Mouse (Mus musculus) C2C12 (cell line): ENCODE measurements around the gene B230118H07Rik. TPM values are rescaled to one million over a fixed set of nuclear protein-coding genes. Genes with fewer than 3 reads are reported as not detected.

Experiments
- H3K27me3 ChIP-seq: one replicate; pipeline ENCODE4 v1.6.1; 2011; ENCODE audit not compliant: control insufficient read depth, insufficient read depth, insufficient read length
- H3K36me3 ChIP-seq: one replicate; pipeline ENCODE4 v1.6.1; 2011; ENCODE audit not compliant: control insufficient read depth, insufficient read depth
- H3K4me3 ChIP-seq: one replicate; pipeline ENCODE4 v1.5.1; 2011; ENCODE audit warnings: mild to moderate bottlenecking, control low read depth; ENCODE audit not compliant: poor library complexity, insufficient read depth, severe bottlenecking
- H3K79me2 ChIP-seq: one replicate; pipeline ENCODE4 v1.6.1; 2011; ENCODE audit not compliant: control insufficient read depth, insufficient read depth
- H3K79me3 ChIP-seq: one replicate; pipeline ENCODE4 v1.6.1; 2011; ENCODE audit warnings: low read depth, control low read depth
- H3ac ChIP-seq: one replicate; pipeline ENCODE3; 2011; ENCODE audit warnings: low read depth; ENCODE audit not compliant: control insufficient read depth, insufficient read length
- CEBPB ChIP-seq: IDR thresholded peaks from one replicate; pipeline ENCODE4 v1.6.1; 2011; ENCODE audit warnings: low read depth, mild to moderate bottlenecking, control low read depth, moderate library complexity
- CTCF ChIP-seq: IDR thresholded peaks from one replicate; pipeline ENCODE4 v1.5.1; 2011; ENCODE audit not compliant: control insufficient read depth, insufficient read depth, insufficient read length
- FOSL1 ChIP-seq: IDR thresholded peaks from one replicate; pipeline ENCODE4 v1.8.0; 2011; ENCODE audit warnings: mild to moderate bottlenecking, low read length; ENCODE audit not compliant: poor library complexity, insufficient read depth, severe bottlenecking
- MAX ChIP-seq: IDR thresholded peaks from one replicate; pipeline ENCODE4 v1.6.1; 2011; ENCODE audit warnings: mild to moderate bottlenecking, control low read depth
- MYOD1 ChIP-seq: IDR thresholded peaks from one replicate; pipeline ENCODE4 v1.6.1; 2011; ENCODE audit warnings: low read depth; ENCODE audit not compliant: control insufficient read depth, insufficient read length
- MYOG ChIP-seq: IDR thresholded peaks from one replicate; pipeline ENCODE4 v1.6.1; 2011; ENCODE audit not compliant: control insufficient read depth, insufficient read length; ENCODE audit errors: extremely low read depth
- USF1 ChIP-seq: IDR thresholded peaks from one replicate; pipeline ENCODE4 v1.6.1; 2011; ENCODE audit warnings: low read depth, mild to moderate bottlenecking, control low read depth, moderate library complexity
- polyA plus RNA-seq: library from polyadenylated mRNA; unstranded; fragments of >200 nt; fragmentation: generic; extraction: Trizol; gene quantifications from one replicate; pipeline ENCODE4 v1.2.1, GENCODE M21; 2012; ENCODE audit warnings: missing spikeins

The B230118H07Rik gene
- polyA plus RNA-seq, 1 experiment, result 13.6 TPM

- no peaks in the 10 kb centered on the region for H3K27me3 ChIP-seq
- peaks cover 42% of the 10 kb centered on the region for H3K79me2 ChIP-seq
- H3ac ChIP-seq, result no peak overlapping the region
- H3K79me3 ChIP-seq, result peaks cover 19% of the 10 kb centered on the region
- TF ChIP-seq CTCF (no peak), USF1 (no peak), FOSL1 (no peak), MYOG (no peak), MYOD1 (no peak), MAX (no peak), CEBPB (no peak)
- H3K36me3 ChIP-seq, result peaks cover 46% of the 10 kb centered on the region
- no peak overlapping the region for H3K4me3 ChIP-seq
These were observed 35.1 kb upstream of the B230118H07Rik start for GRCm38 (mm10) chr2:101684421-101684820.

GRCm38 (mm10) chr2:101679164-101679784 lies 29.9 kb upstream of the B230118H07Rik start:
- H3K4me3 ChIP-seq, result peak overlapping the region; percentile 95
- H3K36me3 ChIP-seq, result peaks cover 13% of the 10 kb centered on the region
- TF ChIP-seq USF1 (peak; percentile 47), MYOD1 (no peak)
- H3ac ChIP-seq, result peak overlapping the region; percentile 63
- peaks cover 54% of the 10 kb centered on the region for H3K79me2 ChIP-seq
- H3K27me3 ChIP-seq, result peaks cover 13% of the 10 kb centered on the region
- H3K79me3 ChIP-seq, result peaks cover 28% of the 10 kb centered on the region

- H3K27me3 ChIP-seq, result peaks cover 19% of the 10 kb centered on the region
- H3K79me2 ChIP-seq, result peaks cover 52% of the 10 kb centered on the region
- peak within 1 kb of the TSS; percentile 93 for H3ac ChIP-seq
- TF ChIP-seq CTCF (peak; percentile 90), MYOD1 (no peak)
- H3K36me3 ChIP-seq, result peaks cover 4% of the 10 kb centered on the region
- H3K4me3 ChIP-seq, result peak within 1 kb of the TSS; percentile 95
- peaks cover 28% of the 10 kb centered on the region for H3K79me3 ChIP-seq
These were observed 29.1 kb upstream of the B230118H07Rik start, which contains the start of gene Traf6 for GRCm38 (mm10) chr2:101678236-101679021. Traf6 (plus strand) TSS chr2:101678429.

GRCm38 (mm10) chr2:101673547-101673946 lies 24.2 kb upstream of the B230118H07Rik start:
- Histone ChIP-seq H3K79me2 (peaks cover 4% of the 10 kb centered on the region), H3K36me3 (no peaks in the 10 kb centered on the region), H3K4me3 (no peak overlapping the region), H3K79me3 (peaks cover under 1% of the 10 kb centered on the region), H3K27me3 (peaks cover 30% of the 10 kb centered on the region), H3ac (no peak overlapping the region)
- TF ChIP-seq FOSL1 (no peak), MYOD1 (no peak), CTCF (no peak), CEBPB (no peak), MYOG (no peak), MAX (no peak), USF1 (no peak)

- Histone ChIP-seq H3ac (no peak overlapping the region), H3K27me3 (peaks cover 18% of the 10 kb centered on the region), H3K4me3 (no peak overlapping the region), H3K79me2 (no peaks in the 10 kb centered on the region), H3K36me3 (no peaks in the 10 kb centered on the region), H3K79me3 (no peaks in the 10 kb centered on the region)
- TF ChIP-seq MAX, result no peak
- no peak for TF ChIP-seq MYOD1
- TF ChIP-seq USF1, result no peak
- no peak for TF ChIP-seq FOSL1
These were observed 19.4 kb upstream of the B230118H07Rik start for GRCm38 (mm10) chr2:101668751-101669150.

GRCm38 (mm10) chr2:101665703-101666092 lies 16.4 kb upstream of the B230118H07Rik start:
- no peaks in the 10 kb centered on the region for H3K79me2 ChIP-seq
- no peak overlapping the region for H3ac ChIP-seq
- no peak overlapping the region for H3K4me3 ChIP-seq
- H3K79me3 ChIP-seq, result no peaks in the 10 kb centered on the region
- TF ChIP-seq FOSL1, result no peak
- TF ChIP-seq CTCF, result no peak
- TF ChIP-seq MYOG, result no peak
- no peak for TF ChIP-seq CEBPB
- TF ChIP-seq MAX, result no peak
- TF ChIP-seq MYOD1, result no peak
- no peaks in the 10 kb centered on the region for H3K36me3 ChIP-seq
- peaks cover 8% of the 10 kb centered on the region for H3K27me3 ChIP-seq
